Mouse (Mus musculus) heart, adult 2 months (tissue): ENCODE data around the gene Adgrv1. TPM values are rescaled to one million over a fixed set of nuclear protein-coding genes. Genes with fewer than 3 reads are reported as not detected.

Experiments used
- DNase-seq, 2 experiments: peaks; one replicate each; pipeline ENCODE4 v3.0.0; 2021
- H3K27ac ChIP-seq: fragments of 200-600 bp; 2 replicates; pipeline ENCODE4 v1.8.1; 2022
- H3K27me3 ChIP-seq: fragments of 200-500 bp; 2 replicates; pipeline ENCODE4 v1.6.1; 2012; ENCODE audit warnings: mild to moderate bottlenecking, low read length, inconsistent platforms, mixed read lengths; ENCODE audit not compliant: control insufficient read depth, insufficient read depth
- H3K36me3 ChIP-seq: fragments of 200-500 bp; 2 replicates; pipeline ENCODE4 v1.6.1; 2012; ENCODE audit warnings: low read length, inconsistent platforms; ENCODE audit not compliant: control insufficient read depth, insufficient read depth
- H3K4me1 ChIP-seq: fragments of 200-500 bp; 2 replicates; pipeline ENCODE4 v1.6.1; 2011; ENCODE audit warnings: low read length; ENCODE audit not compliant: control insufficient read depth, insufficient read depth
- H3K4me3 ChIP-seq: fragments of 200-600 bp; 2 replicates; pipeline ENCODE4 v1.8.1; 2022
- H3K79me2 ChIP-seq: fragments of 200-500 bp; replicated peaks from 2 replicates; pipeline ENCODE4 v1.6.1; 2012; ENCODE audit warnings: mild to moderate bottlenecking, inconsistent platforms, low read length, moderate library complexity, mixed read lengths; ENCODE audit not compliant: control insufficient read depth, insufficient read depth
- H3K9ac ChIP-seq: fragments of 200-500 bp; 2 replicates; pipeline ENCODE4 v1.6.1; 2012; ENCODE audit warnings: low read depth, mild to moderate bottlenecking, control low read depth, inconsistent platforms, low read length, mixed read lengths
- CTCF ChIP-seq: fragments of 200-600 bp; IDR thresholded peaks from 2 replicates; pipeline ENCODE4 v1.8.1; 2022; ENCODE audit warnings: antibody characterized with exemption, mild to moderate bottlenecking, moderate library complexity
- EP300 ChIP-seq: fragments of 200-500 bp; IDR thresholded peaks from 2 replicates; pipeline ENCODE4 v1.6.1; 2011; ENCODE audit warnings: low read depth, low read length, control low read depth; ENCODE audit not compliant: insufficient read depth
- POLR2A ChIP-seq: fragments of 200-500 bp; IDR thresholded peaks from 2 replicates; pipeline ENCODE4 v1.6.1; 2011; ENCODE audit warnings: mild to moderate bottlenecking, low read depth, low read length, control low read depth; ENCODE audit not compliant: insufficient read depth
- WGBS: fragments of 180-500 bp; shearing (Covaris S2); methylation state at CpG from one replicate; pipeline ENCODE4 v1.1.7; 2018; 5-methylcytosine and 5-hydroxymethylcytosine counted together
- intact Hi-C: fragments of 180-260 bp; cut with DNase I; formaldehyde crosslinking; loops from one replicate; pipeline ENCODE4 v1.15.1; 2025
- polyA plus RNA-seq: library from polyadenylated mRNA; depleted of rRNA; stranded (reverse); fragments of >200 nt; gene quantifications from 2 replicates; pipeline ENCODE4 v1.2.3, GENCODE M21; 2012
- total RNA-seq, 2 experiments: library from RNA; stranded (reverse); gene quantifications; 2 replicates each; pipeline ENCODE4 v1.2.3; 2021

The Adgrv1 gene
- total and polyA plus RNA-seq, 3 experiments = 0.18 to 0.30 TPM; not detected in 1

DNA sequence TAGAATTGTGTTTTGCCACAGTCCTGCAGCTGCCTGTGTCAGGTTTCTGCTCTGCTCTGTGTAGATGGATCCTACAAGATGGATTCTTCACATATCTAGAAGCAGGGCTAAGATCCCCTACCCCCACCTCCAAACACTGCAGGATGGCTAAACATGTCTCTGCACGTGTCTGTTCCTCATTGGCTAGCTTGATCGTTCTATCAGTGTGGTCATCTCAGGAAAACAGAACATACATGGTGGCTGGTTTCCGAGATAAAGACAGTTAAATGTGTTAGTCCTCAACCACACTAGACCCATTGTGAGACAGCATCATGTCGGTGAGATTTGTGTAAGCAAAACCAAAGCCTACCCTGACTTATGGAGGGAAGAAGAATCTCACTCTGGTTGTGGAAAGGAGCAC, 456.1 kb downstream of the Adgrv1 start:
- no peaks in the 10 kb centered on the region for H3K27me3 ChIP-seq
- H3K79me2 ChIP-seq = no peaks in the 10 kb centered on the region
- 64% methylated on average over 4 of the region's 4 CpGs for WGBS
- H3K4me3 ChIP-seq = no peak overlapping the region
- DNase-seq = no peak
- H3K9ac ChIP-seq = no peak overlapping the region
- TF ChIP-seq EP300 (no peak), CTCF (no peak), POLR2A (no peak)
- intact Hi-C loops = no loop called here
- no peaks in the 10 kb centered on the region for H3K36me3 ChIP-seq
- H3K27ac ChIP-seq = no peak overlapping the region
- no peaks in the 10 kb centered on the region for H3K4me1 ChIP-seq

DNA sequence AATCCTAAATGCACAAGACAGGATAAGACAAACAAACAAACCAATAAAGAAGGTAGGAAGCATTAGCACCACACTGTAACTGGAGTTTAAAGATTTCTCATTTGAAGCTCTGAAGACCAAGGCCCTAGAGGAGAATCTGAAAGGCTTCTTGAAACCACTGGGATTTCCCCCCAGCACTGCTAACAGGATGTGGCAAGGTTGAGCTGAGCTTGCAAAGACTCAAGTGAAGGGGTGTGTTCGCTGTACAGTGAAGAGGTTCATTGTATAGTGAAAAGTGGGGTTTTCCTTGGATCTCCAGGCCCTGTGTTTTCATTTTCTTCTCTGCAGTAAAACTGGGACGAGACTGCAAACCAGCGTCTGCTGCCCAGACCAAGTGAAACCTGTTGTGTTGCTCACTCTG, 456.9 kb downstream of the Adgrv1 start:
- TF ChIP-seq EP300 = no peak
- no peak for TF ChIP-seq CTCF
- no peak for TF ChIP-seq POLR2A
- Histone ChIP-seq H3K79me2 (no peaks in the 10 kb centered on the region), H3K27ac (no peak overlapping the region), H3K9ac (no peak overlapping the region), H3K27me3 (no peaks in the 10 kb centered on the region), H3K36me3 (no peaks in the 10 kb centered on the region), H3K4me3 (no peak overlapping the region), H3K4me1 (no peaks in the 10 kb centered on the region)
- intact Hi-C loops = no loop called here
- no peak for DNase-seq
- 72% methylated on average over 3 of the region's 3 CpGs for WGBS

DNA sequence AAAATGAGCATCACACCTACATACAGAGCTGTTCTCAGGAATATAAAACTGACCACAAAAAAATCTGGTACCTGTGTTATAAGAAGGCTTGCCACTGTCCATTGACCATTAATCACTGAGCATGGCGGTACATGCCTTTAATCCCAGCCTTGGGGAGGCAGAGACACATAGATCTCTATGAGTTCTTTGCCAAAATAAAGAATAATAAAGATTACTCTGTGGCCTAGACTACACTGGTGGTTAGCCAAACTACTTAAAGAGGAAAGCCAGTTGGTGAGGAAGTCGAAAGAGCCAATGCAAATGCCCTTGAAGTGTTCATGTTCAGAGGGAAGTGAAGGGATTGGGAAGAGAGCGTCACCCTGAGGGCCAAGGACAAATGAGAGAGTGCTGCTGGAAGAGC, 461.8 kb downstream of the Adgrv1 start:
- no peaks in the 10 kb centered on the region for H3K79me2 ChIP-seq
- no peak overlapping the region for H3K27ac ChIP-seq
- intact Hi-C loops = no loop called here
- no peaks in the 10 kb centered on the region for H3K36me3 ChIP-seq
- no peak overlapping the region for H3K4me3 ChIP-seq
- no peaks in the 10 kb centered on the region for H3K27me3 ChIP-seq
- no peak for TF ChIP-seq POLR2A
- no peak for TF ChIP-seq CTCF
- no peak for TF ChIP-seq EP300
- H3K9ac ChIP-seq = no peak overlapping the region
- WGBS = 72% methylated on average over 3 of the region's 3 CpGs
- DNase-seq = no peak
- H3K4me1 ChIP-seq = no peaks in the 10 kb centered on the region

DNA sequence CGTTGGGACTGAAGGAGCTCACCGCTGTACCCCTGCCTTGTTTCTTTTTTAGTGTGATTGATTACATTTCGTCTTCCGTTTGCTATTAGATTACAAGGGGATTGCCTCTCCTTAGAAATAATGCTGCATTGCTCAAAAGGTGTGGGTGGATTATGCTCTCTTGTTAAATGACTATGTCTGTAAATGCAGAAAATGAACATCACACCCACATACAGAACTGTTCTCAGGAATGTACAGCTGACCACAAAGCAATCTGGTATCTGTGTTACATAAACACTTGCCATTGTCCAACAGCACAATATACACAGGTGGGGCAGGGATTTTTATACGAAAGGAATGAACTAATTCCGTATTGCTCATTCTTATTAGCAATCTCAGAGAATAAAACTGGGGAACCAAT, 465.5 kb downstream of the Adgrv1 start:
- H3K36me3 ChIP-seq = no peaks in the 10 kb centered on the region
- no peak for DNase-seq
- H3K27ac ChIP-seq = no peak overlapping the region
- H3K9ac ChIP-seq = no peak overlapping the region
- intact Hi-C loops = no loop called here
- H3K4me1 ChIP-seq = no peaks in the 10 kb centered on the region
- TF ChIP-seq EP300 (no peak), POLR2A (no peak), CTCF (no peak)
- no peak overlapping the region for H3K4me3 ChIP-seq
- no peaks in the 10 kb centered on the region for H3K27me3 ChIP-seq
- no peaks in the 10 kb centered on the region for H3K79me2 ChIP-seq
- WGBS = 92% methylated on average over 6 of the region's 6 CpGs

DNA sequence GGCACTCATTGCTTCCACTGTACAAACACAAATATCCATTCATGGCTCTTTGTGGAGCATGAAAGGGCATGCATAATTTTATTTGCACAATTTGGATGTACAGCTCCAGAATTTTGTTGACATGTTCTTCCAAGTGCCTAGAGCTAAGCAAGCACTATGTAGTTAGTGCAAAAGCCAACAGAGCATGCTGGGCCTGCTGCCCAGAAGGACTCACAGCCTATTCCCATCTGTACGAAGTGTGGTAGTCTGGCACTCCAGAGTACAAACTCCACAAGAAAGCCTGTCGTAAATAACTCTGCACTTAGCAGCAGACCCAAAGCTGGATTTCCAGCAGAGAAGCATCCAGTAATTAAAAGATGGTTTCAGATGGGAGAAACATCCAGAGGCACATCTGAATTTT, 473.1 kb downstream of the Adgrv1 start:
- Histone ChIP-seq H3K36me3 (no peaks in the 10 kb centered on the region), H3K9ac (no peak overlapping the region), H3K27ac (no peak overlapping the region), H3K4me1 (no peaks in the 10 kb centered on the region; the same call in 1 of the 2 replicates), H3K27me3 (no peaks in the 10 kb centered on the region), H3K4me3 (no peak overlapping the region), H3K79me2 (no peaks in the 10 kb centered on the region)
- intact Hi-C loops = loop anchor here (5.0 kb wide), 1 partner anchor 138 kb away; no protein-coding TSS in a partner anchor
- 38% methylated on average over 2 of the region's 2 CpGs for WGBS
- TF ChIP-seq POLR2A (no peak), CTCF (no peak), EP300 (no peak)
- no peak for DNase-seq

DNA sequence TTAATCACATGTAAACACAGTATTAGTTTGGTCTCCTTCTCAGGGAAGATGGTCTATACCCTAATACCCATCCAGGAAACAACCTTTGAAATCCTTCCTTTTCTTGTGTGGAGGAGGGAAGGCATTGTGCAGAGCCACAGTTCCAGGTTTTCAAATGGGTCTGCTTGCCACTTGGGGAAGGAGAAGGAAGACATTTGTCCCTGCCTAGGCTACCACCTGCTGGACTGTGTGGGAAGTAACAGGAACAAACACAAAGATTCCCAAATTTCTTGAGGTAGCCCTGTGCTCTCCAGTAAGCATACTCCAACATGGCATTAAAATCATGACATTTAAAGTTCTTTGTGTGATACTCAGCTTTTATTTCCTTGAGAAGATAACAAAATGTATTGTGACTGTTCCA, 477.6 kb downstream of the Adgrv1 start:
- DNase-seq = peak in 1 of 2 experiments; percentile 52
- H3K27ac ChIP-seq = no peak overlapping the region
- intact Hi-C loops = loop anchor here (1.0 to 5.0 kb wide), 4 partner anchors 133 to 293 kb away; no protein-coding TSS in a partner anchor
- H3K4me1 ChIP-seq = no peaks in the 10 kb centered on the region; the same call in 1 of the 2 replicates
- no peaks in the 10 kb centered on the region for H3K27me3 ChIP-seq
- no peaks in the 10 kb centered on the region for H3K36me3 ChIP-seq
- no peaks in the 10 kb centered on the region for H3K79me2 ChIP-seq
- no peak overlapping the region for H3K9ac ChIP-seq
- H3K4me3 ChIP-seq = no peak overlapping the region
- TF ChIP-seq POLR2A (no peak), CTCF (peak; percentile 84), EP300 (peak; percentile 81; the same call in 1 of the 2 replicates)
